Mouse (Mus musculus): ENCODE measurements around the gene Ptov1. TPM values are rescaled to one million over a fixed set of nuclear protein-coding genes. Genes with fewer than 3 reads are reported as not detected.

The Ptov1 gene
- total and polyA plus RNA-seq, 3 experiments = 46.4 to 168 TPM; not detected in 1

DNA sequence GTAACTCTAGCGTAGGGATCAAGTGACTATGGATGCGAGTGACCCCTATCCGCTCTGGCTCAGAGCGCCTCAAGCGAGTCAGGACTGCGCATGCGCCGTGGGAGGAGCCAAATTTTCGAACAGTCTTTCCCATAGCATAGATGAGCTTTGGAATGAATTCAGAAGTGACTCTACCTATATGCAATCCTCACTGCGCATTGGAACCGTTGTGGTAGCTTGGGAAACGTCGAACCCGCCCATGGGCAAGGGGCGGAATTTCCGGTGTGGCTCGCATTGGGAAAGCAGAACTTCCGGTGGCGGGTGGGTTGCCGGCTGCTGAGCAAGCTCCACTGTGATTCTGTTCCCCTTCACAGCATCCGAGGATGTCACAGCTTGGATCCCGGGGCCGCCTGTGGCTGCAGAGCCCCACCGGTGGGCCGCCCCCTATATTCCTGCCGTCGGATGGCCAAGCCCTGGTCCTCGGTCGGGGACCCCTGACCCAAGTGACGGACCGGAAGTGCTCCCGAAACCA, 12.5 kb downstream of the Ptov1 start, which contains the start of gene Pnkp (continued):
- no peak for TF ChIP-seq POLR2AphosphoS2 (IDR thresholded peaks at IDR 0.05; ENCODE audit: low read length)
- TF ChIP-seq MAX (IDR thresholded peaks at IDR 0.05; ENCODE audit: low read length) = no peak
- TF ChIP-seq CHD2 (IDR thresholded peaks at IDR 0.05; ENCODE audit: low read length) = no peak

GRCm38 (mm10) chr7:44856265-44856916, 13.2 kb downstream of the Ptov1 start:
- DNase-seq (ENCODE audit: low read depth, low spot score) = peak; percentile 83
- H3K27ac ChIP-seq (ENCODE audit: control insufficient read depth, low read depth, low read length) = peak overlapping the region; percentile 71
- no peak for TF ChIP-seq CTCF (IDR thresholded peaks at IDR 0.05 in 2 of 3, conservative IDR thresholded peaks at IDR 0.05 in 1 of 3; ENCODE audit: control insufficient read depth in 1 of 3, insufficient read depth in 1 of 3, low read depth in 2 of 3, low read length in 3 of 3, poor library complexity in 1 of 3, severe bottlenecking in 1 of 3)
- TF ChIP-seq ZNF384 (IDR thresholded peaks at IDR 0.05; ENCODE audit: low read depth, low read length) = peak; percentile 96
- no peak for TF ChIP-seq MEF2A (IDR thresholded peaks at IDR 0.05; ENCODE audit: extremely low read depth, insufficient replicate concordance, low read depth, low read length, poor library complexity, severe bottlenecking)
- TF ChIP-seq TAL1 (IDR thresholded peaks at IDR 0.05; ENCODE audit: low read length) = peak; percentile 22; the same call in 1 of the 2 replicates
- peak; percentile 17 to 22; a peak in 3 of 4 replicates for TF ChIP-seq EP300 (IDR thresholded peaks at IDR 0.05; ENCODE audit: low read depth in 1 of 2, low read length in 2 of 2)
- TF ChIP-seq TBP (IDR thresholded peaks at IDR 0.05; ENCODE audit: low read depth, low read length) = no peak
- TF ChIP-seq MXI1 (IDR thresholded peaks at IDR 0.05; ENCODE audit: low read depth, low read length) = peak; percentile 11; the same call in 1 of the 2 replicates
- TF ChIP-seq KAT2A (conservative IDR thresholded peaks at IDR 0.05; ENCODE audit: low read depth, low read length) = no peak
- TF ChIP-seq MAZ (IDR thresholded peaks at IDR 0.05; ENCODE audit: low read depth, low read length) = no peak; the same call in 1 of the 2 replicates
- peak; percentile 28; the same call in 1 of the 2 replicates for TF ChIP-seq GATA1 (IDR thresholded peaks at IDR 0.05; ENCODE audit: low read depth, low read length)
- 0 out of 2 replicates have a peak, but pooled peaks have one; percentile 23 for TF ChIP-seq CHD2 (IDR thresholded peaks at IDR 0.05; ENCODE audit: low read length)
- TF ChIP-seq TCF12 (IDR thresholded peaks at IDR 0.05; ENCODE audit: low read depth, low read length) = peak; percentile 69; the same call in 1 of the 2 replicates
- no peak for TF ChIP-seq POLR2A (IDR thresholded peaks at IDR 0.05; ENCODE audit: control insufficient read depth in 1 of 2, insufficient read depth in 1 of 2, low read depth in 1 of 2, low read length in 2 of 2, poor library complexity in 1 of 2)
- peak; percentile 18; the same call in 1 of the 2 replicates for TF ChIP-seq POLR2AphosphoS2 (IDR thresholded peaks at IDR 0.05; ENCODE audit: low read length)

DNA sequence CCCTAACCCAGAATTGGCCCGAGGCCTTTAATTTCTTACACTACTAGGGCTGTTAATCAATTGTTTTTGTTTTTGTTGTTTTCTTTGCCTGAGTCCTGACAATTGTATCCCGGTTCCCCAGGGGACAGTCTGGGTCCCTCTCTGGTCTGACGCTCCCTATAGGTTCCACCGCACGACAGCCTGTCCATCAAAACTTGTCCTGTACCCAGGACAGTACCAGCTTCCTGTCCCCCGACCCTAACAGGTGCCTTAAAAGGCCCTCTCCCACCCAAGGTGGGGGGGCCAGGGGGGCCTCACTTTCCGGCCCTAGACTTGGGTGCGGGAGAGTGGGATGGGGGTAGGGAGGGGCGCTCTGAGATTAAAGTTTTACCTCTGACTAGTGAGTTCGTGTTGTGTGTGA, 14.6 kb downstream of the Ptov1 start:
- Histone ChIP-seq H3K9ac (ENCODE audit: control insufficient read depth, low read depth, low read length, poor library complexity, severe bottlenecking) (no peak overlapping the region), H3K4me1 (ENCODE audit: control insufficient read depth in 1 of 2, insufficient read depth in 2 of 2, low read length in 2 of 2) (peaks cover 5 to 31% of the 10 kb centered on the region in 2 experiments)
- DNase-seq (ENCODE audit: low read depth, low spot score) = no peak

More at GRCm38 (mm10) chr7:44856265-44856916, 13.2 kb downstream of the Ptov1 start:
- Histone ChIP-seq H3K9ac (ENCODE audit: control insufficient read depth, low read depth, low read length, poor library complexity, severe bottlenecking) (peak overlapping the region; percentile 80), H3K9me3 (replicated peaks; ENCODE audit: insufficient read depth, low read length) (no peaks in the 10 kb centered on the region), H3K4me3 (ENCODE audit: control insufficient read depth in 1 of 2, insufficient read depth in 1 of 2, low read depth in 2 of 2, low read length in 2 of 2) (peak overlapping the region; percentile 83 to 84), H3K4me1 (ENCODE audit: control insufficient read depth in 1 of 2, insufficient read depth in 2 of 2, low read length in 2 of 2) (peaks cover 5 to 21% of the 10 kb centered on the region in 2 experiments), H3K79me2 (ENCODE audit: control insufficient read depth, insufficient read depth, low read length, poor library complexity) (peaks cover 12% of the 10 kb centered on the region), H3K27me3 (ENCODE audit: control insufficient read depth in 1 of 2, insufficient read depth in 2 of 2, low read length in 2 of 2) (no peaks in the 10 kb centered on the region), H3K36me3 (ENCODE audit: control insufficient read depth in 1 of 2, insufficient read depth in 2 of 2, low read length in 2 of 2) (peaks cover 0 to 15% of the 10 kb centered on the region in 2 experiments; a peak in 2 of 4 replicates)

More for the DNA sequence above, 14.6 kb downstream of the Ptov1 start:
- no peaks in the 10 kb centered on the region for H3K27me3 ChIP-seq (ENCODE audit: control insufficient read depth in 1 of 2, insufficient read depth in 2 of 2, low read length in 2 of 2)
- peaks cover 0 to 20% of the 10 kb centered on the region in 2 experiments; a peak in 2 of 4 replicates for H3K36me3 ChIP-seq (ENCODE audit: control insufficient read depth in 1 of 2, insufficient read depth in 2 of 2, low read length in 2 of 2)
- no peaks in the 10 kb centered on the region for H3K9me3 ChIP-seq (replicated peaks; ENCODE audit: insufficient read depth, low read length)
- H3K4me3 ChIP-seq (ENCODE audit: control insufficient read depth in 1 of 2, insufficient read depth in 1 of 2, low read depth in 2 of 2, low read length in 2 of 2) = no peak overlapping the region
- H3K79me2 ChIP-seq (ENCODE audit: control insufficient read depth, insufficient read depth, low read length, poor library complexity) = peaks cover 25% of the 10 kb centered on the region
- no peak for TF ChIP-seq TBP (IDR thresholded peaks at IDR 0.05; ENCODE audit: low read depth, low read length)
- no peak for TF ChIP-seq SIN3A (IDR thresholded peaks at IDR 0.05; ENCODE audit: low read length)
- no peak for TF ChIP-seq TCF12 (IDR thresholded peaks at IDR 0.05; ENCODE audit: low read depth, low read length)
- no peak for TF ChIP-seq POLR2A (IDR thresholded peaks at IDR 0.05; ENCODE audit: control insufficient read depth in 1 of 2, insufficient read depth in 1 of 2, low read depth in 1 of 2, low read length in 2 of 2, poor library complexity in 1 of 2)
- TF ChIP-seq UBTF (IDR thresholded peaks at IDR 0.05; ENCODE audit: borderline replicate concordance, insufficient read depth, low read depth, low read length) = no peak
- TF ChIP-seq POLR2AphosphoS5 (IDR thresholded peaks at IDR 0.05; ENCODE audit: borderline replicate concordance, low read depth, low read length) = no peak
- H3K27ac ChIP-seq (ENCODE audit: control insufficient read depth, low read depth, low read length) = no peak overlapping the region
